Mouse (Mus musculus) heart, adult 8-10 months (tissue): Measurements from ENCODE around the gene Dpp4. TPM values are rescaled to one million over a fixed set of nuclear protein-coding genes. Genes with fewer than 3 reads are reported as not detected.

Experiments
- DNase-seq: peaks from one replicate; pipeline ENCODE4 v3.0.0; 2022; ENCODE audit warnings: low spot score
- total RNA-seq, 4 experiments: library from RNA; stranded (reverse); gene quantifications; 2 replicates each; pipeline ENCODE4 v1.2.4; 2022

Gene Dpp4
- total RNA-seq, 4 experiments from 2014 or later: 2.5 to 7.6 (median 4.0) TPM

DNA sequence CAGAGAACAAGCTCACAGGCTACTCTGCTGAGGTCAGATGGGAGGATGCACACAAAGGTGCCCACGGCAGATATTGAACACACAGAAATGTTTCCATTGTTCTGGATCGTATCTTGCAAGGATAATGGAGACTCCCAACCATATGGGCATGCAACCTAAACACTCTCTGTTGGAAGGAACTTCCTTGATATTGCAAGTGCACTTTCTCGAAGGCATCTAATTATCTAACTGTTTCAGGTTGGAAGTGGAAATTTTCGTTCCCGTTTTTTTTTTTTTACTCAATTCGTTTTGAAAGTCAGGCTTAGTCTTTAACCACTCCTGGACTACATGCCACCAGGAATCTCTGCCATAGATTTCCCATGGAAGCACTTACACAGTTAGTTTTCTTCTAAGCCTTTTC, 51.2 kb downstream of the Dpp4 start:
- no peak for DNase-seq

DNA sequence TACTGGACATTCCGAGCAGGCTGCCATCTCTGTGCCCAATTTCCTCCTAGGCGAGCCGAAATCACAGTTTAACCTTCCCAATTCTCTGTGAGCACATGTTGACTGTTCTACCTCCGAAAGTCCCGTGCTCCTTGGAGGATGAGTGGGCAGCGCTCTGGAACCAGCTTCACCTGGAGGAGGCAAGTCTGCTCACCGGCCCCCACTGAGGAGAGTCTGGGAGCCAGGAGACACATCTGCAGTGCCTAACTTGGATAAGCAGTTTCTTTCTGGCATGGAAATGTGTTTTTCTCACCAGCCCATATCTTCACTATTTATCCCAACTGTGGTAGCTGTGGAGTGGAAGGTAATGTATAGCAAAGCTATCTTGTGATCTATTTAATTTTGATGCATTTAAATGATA, 54.8 kb downstream of the Dpp4 start:
- no peak for DNase-seq

DNA sequence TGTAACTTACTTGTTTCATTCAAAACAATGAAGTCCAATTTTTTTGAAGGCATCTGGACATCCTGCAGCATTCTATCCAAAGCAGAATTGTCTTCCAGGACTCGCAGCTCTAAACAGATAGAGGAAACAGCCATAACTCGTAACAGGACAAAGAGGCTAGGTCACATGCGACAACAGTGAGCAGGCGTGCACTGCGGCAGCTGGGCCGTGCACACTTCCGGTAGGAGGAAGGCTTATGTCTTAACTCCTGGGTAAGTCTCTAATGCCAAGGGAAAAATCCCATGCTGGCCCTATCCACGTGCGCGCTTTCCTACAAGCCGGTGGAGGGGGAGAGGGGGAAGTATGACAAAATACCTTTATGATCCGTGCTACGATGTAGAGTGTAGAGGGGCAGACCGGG, 55.4 kb downstream of the Dpp4 start:
- DNase-seq: no peak

DNA sequence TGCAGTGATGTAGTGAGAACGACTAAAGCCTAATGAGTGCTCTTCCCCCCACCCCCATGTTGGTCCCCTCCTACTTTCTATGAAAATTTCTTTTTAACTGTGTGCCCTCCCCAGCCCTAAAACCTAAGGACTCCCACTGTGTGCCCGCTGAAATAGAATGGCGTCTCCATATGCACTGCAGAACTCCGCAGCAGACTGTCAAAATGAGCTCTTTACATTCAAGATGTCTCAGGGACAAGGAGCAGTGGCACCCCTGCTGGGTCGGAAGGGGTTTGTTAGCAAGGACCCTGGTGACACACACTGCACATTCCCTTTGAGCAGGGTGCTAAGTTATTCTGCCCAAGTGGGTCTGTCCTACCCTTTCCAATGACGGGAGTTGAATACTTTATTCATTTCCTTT, 56.3 kb downstream of the Dpp4 start:
- DNase-seq: no peak

DNA sequence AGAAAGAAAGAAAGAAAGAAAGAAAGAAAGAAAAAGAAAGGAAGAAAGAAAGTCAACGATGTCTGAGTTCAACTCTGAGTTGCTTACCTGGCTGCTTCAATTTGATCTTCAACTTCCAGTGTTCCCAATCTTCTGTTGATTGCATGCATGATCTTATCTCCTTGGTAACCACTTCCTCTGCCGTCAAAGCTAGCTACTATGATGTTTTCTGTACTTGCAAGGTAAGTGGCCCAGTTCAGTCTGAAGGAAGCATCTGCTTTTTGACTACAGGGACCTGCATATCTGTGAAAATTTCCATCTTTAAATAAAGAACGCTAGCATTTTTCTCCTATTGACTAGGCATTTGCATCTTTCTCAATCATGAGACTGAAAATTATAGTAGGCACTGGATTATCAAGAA, 60.0 kb downstream of the Dpp4 start:
- no peak for DNase-seq

DNA sequence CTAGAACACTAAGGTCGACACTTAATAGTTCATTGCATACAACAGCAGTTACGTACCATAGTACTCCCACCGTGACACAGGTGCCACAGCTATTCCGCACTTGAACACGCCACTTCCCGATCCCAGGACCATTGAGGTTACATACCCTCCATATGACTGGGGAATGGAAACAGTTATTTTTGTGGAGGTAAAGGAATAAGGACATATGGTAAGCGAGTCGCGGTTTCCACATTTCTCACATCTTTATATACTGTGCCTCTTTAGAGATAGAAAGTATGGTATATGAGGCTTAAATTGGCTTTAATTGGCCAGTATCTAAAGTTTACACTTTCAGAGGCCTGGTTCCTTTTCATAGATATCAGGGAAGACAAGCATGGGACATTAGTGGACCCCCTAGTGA, 64.3 kb downstream of the Dpp4 start:
- no peak for DNase-seq

DNA sequence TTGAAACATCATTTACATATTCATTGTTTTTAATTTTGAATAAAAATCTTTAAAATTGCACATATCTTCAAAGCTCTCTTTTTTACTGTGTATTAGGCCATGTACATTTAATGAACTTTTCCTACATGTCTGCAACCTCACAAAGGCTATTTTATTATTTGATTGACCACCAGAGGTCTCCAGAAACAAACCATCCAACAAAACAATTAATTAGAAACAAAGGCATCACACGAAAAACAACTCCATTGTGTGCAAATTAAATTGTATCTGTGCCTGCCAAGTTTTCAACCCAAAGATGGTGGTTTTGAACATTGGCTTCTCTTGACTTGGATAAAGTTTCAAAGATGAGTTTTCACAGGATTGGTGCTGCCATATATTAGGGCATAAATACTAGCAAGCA, 65.3 kb downstream of the Dpp4 start:
- peak; percentile 11 for DNase-seq

DNA sequence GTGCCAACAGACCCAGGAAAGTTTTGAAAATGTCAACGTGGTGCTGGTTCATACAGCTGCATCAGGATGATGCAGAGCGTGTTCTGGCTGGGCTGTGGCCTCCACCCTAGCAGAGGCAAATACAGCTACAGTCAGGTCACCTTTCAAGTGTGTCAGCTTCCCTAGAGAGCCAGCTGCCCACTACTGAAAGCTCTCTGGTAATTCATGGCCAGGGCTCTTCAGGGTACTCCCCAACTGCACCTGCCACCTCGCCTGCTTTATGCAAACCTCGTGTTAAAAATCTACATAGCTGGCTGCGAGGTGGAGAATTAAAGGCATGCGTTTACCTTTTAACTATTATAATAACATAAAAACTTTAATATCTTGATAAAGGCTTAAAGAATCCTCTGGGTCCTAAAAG, 67.7 kb downstream of the Dpp4 start:
- DNase-seq: no peak

DNA sequence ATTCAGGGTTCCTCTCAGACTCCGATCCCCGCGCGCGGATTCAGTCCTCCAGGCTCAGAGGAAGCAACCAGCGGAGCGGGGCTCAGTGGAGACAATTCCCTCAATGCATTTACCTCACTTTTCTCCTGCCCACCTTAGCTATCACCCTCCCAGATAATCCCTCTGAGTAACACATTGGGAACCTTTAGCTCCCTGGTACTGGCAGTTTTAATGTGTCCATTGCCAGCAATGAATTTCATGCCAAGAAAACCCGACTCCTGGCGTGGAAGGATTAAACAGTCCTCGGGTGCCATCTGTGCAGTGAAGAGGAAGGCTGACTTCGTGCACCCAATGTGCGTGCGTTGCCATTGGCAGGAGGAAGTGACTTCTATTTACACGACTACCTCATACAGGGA, 70.3 kb downstream of the Dpp4 start:
- DNase-seq: no peak

DNA sequence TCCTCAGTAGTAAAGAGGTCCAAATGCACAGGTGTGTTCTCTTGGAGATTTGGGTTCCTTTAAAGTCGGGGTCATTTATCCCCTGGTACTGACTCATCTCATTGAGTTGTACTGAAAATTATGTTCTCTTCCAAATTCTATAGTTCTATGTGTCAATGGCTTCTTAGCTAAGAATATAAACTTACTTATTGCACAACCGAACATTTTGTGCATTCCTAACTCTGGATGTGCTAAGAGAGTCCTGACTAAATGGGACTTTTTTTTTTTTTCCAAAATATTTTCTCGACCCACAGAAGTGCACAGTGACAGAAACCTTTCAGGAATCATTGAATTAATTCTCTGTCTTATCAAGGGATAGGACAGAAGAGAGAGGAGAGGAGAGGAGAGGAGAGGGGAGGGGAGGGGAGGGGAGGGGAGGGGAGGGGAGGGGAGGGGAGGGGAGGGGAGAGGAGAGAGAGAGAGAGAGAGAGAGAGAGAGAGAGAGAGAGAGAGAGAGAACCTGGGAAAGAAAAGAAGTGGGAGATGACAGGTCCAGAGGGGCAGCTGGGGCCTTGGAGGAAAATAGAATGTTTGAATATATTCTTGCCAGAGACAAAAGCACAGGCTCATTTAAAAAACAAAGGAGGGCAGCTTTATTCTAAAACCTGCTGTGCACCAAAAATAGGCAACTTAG, 70.8 kb downstream of the Dpp4 start:
- no peak for DNase-seq

DNA sequence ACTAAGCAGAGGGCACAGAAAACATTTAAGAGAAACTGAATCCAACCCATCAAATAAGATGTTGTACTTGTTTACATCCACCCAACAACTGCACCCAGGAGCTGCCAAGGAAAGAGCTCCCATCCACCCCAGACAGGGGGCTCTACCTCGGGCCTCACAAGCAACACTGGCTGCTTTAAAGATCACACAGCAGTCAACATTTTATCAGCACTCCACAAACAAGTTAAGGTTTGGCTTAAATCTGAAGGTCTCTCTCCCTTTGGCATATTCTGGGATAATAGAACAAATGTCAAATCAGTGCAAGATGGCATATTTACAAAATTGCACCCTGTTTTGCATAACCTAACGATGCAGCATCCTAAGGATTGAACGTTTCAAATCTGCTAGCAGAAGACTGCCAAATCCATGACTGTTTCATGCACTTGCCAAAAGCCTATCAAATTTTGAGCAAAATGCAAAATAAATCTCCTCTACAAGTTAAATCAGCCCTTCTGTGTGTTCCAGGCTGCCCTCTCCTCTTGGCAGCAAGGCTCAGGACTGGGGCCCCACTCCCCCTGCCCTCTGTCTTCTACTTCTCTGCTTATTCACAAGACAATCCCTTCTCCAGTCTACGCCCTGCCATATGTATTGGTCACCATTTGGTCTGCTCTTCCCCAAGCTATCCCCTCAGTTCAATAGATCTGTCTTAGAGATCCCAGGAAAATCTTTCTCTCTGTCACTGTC, 72.6 kb downstream of the Dpp4 start:
- DNase-seq: no peak

DNA sequence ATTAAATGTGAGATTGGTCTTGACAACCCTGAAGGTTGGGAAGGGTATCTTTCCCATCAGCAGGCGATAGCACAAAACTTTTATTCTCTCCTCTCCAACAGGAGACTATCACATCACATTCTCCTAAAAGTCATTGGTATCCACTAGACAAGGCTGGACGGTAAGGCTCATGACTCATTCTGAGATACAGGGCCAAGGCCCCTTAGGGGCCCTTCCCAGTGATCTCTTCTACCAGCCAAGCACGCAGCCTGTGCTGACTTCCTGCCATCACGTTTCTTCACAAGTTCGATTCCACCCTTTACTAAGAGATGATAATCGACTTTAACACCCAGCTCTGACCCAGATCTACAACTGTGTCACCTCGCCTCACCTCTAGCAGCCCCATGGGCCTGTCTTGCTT, 74.9 kb downstream of the Dpp4 start:
- no peak for DNase-seq

DNA sequence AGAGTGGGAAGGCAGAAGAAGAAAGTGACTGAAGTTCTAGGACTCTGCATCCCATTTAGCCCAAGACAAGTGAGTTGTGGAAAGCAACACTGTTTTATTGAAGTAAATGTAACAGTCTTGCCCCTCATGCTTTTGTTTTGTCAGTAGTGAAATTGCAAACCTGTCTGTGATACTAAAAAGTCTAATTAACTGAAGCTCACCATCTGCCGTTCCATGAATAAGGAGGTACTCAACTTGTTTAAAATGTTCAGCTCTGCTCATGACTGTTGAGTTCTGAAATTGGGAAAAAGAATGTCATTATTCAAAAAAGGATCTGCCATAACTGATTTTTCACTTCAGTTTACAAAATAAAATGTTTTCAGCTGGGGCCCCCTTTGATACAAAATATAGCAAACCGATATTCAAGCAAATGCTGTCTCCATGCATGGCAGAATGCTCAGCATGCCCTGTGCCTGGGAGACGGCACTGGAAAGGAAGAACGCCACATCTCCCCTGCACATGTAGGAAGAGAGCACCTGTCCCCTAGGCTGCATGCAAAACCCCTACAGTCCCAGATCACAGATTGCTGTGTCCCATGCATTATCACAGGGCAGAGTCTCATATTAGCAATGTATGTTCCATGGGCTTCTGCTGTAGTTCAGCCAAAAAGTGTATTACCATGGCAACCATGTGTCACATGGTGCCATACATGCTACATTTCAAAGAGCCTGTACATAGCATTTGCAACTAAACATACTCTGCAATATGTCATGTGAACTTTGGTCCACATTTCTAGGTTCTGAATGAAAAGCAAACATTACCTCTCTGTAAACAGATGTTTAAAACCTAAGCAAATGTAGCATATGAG, 77.4 kb downstream of the Dpp4 start:
- no peak for DNase-seq

DNA sequence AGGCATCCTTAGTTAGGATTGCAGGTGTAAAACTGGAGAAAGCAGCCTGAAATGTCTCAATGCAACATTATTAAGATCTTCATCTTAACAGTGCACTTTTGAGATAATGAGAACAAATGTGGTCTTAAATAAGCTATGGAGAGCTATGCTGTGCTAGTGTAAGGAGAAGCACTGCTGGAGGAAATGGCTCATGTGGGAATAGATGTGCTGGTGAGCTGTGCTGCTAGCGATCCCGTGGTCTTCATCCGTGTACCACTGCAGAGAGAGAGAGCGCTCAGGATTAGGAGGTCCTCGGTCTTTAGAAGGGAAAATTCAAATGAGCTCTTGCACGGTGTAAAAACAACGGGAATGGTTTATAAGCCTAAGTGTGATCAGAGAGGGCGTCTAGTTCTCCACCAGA, 79.6 kb downstream of the Dpp4 start:
- DNase-seq: no peak

DNA sequence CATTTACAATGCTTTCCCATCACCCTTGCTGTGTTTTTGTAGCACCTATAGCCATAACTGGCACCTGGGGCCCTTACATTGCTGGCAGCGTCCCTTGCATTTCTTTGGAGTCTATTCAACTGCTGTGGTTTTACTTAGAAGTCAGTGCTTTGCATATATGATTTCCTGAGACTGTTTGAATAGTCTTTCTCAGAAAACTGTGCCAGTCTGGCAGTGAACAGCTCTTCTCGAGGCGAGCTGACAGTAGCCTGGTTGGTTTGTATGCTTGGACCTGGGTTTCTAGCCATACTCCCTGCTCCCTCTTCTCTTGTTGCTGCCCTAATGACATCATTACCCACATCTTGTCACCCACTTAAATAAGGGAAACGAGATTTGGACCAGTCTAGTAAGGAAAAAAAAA, 80.1 kb downstream of the Dpp4 start:
- DNase-seq: no peak

DNA sequence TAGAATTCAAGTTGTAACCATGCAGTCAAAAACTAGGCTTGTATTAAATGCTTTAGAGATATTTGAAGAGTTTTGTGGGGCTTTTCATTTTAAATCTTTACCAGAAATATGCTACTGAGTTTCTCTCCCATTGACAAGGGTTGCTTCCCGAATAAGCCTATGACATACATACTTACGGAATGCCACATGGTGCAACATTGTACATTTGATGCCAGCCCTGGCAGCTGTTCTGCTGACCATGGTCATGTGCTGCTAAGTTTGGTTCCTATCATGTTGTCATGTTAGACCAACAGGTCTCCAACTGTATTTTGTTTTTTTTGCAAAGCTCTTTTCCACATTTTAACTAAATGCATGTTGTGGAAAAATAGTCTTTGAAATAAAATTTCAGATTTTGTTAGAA, 86.6 kb downstream of the Dpp4 start:
- DNase-seq: peak; percentile 36

DNA sequence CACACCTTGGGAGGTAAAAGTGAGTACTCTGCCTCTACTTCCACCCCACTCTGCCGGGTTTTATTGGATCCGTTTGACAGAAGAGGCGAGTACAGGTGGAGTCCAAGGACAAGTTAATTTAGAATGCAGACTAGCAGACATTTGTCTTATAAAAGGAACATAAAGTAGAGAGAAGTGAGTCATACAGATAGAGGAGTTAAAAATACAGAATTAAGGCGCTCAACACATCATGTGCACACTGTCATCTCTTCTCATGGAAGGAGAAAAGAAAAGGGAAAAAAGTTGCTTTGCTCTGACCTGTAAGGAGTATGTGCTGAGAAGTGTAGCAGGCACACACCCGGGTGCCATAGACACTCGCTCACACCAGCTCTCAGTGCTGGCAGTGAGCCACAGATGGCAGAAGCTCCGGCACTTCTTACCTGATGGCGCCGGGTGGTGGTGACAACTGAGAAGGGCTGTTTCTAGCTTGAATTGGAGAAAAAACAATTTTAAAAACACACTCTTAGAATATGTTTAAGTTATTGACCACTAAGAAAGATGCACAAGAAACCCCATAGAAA, 88.9 kb downstream of the Dpp4 start:
- no peak for DNase-seq

DNA sequence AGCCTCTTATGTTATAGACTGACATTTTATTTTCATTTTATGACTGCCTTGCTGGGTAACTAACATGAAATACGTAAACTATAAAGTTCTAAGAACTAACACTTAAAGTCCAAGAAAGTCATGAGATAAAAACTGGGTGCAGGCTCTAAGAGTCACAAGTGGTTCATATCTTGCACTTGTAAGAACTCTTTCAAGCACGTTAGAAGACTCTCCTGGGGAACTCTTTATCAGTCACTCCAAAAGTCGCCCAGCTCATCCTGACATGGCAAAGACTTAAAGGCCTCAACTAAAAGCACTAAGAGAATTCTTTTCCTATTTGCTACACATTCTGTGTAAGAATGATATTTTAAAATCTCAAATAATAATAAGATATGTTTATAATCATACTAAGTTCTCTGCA, 92.5 kb downstream of the Dpp4 start:
- no peak for DNase-seq

DNA sequence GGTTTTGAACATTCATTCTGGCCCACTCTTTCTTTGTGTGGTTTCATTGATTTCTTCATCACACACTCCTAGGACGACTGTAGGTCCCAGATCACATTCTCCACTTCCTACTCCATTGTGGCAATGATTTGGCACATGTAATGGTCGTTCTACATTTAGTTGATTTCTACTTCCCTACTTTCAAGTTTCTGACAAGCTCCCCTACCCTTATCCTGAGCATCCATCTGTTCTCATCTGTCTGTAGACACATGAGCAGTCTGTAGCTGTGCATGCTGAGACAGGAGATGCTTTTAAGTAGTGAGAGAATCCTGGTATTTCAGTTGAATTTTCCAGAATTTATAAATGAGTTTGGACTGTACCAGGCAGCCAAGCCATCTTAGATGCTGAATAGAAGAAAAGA, 95.1 kb downstream of the Dpp4 start:
- no peak for DNase-seq

DNA sequence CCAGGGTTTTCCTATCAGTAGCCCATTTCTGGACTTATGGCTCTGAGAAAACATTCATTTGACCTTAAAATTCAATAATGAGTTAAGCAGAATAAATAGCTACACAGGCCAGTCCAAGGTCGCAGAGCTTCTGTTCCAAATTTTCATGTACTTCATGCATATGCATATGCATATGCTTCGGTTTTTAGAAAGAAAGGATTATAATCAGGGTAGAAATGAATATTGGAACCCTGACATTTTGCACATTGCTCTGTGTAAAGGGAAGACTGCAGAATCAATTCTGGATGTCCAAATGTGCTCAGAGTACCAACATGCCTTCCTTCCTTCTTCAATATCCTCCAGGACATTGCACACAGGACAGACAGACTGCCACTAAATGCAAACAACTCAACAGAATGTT, 104.6 kb downstream of the Dpp4 start:
- DNase-seq: no peak

DNA sequence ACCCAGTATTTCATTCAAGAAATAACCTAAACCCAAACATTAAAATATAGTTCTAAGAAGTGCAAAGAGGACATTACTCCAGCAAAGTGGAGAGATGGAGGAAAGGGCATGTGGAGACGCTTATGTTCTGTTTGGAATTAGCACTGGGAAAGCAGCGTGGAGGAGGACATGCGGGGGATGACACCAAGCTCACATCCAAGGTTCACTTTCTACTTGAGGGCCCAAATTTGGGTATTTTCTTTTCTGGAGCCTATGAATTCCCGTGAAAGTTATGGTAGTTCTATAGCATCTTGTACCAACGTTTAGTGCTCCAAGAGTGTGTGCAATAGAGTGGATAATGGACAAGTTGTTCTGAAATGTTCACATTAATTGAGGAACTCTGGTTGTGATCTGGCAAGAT, 105.1 kb downstream of the Dpp4 start:
- DNase-seq: no peak

DNA sequence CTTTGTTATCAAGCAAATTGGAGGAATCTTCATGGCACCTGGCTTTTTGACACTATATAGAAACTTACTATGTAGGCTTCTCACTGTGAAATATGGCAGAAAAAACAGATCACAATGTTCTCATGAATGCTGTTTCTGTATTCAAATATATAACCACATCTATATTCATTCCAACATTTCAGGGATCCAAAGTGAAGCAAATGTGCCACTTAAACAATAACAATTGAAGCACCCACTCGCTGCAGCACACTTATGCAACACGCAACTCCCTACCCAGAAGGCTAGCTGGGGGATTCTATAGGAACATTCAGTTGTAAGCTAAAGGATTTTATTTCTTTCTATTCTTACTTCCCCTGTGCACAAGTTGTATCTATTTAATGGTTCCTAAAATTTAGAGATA, 110.3 kb downstream of the Dpp4 start:
- DNase-seq: no peak

DNA sequence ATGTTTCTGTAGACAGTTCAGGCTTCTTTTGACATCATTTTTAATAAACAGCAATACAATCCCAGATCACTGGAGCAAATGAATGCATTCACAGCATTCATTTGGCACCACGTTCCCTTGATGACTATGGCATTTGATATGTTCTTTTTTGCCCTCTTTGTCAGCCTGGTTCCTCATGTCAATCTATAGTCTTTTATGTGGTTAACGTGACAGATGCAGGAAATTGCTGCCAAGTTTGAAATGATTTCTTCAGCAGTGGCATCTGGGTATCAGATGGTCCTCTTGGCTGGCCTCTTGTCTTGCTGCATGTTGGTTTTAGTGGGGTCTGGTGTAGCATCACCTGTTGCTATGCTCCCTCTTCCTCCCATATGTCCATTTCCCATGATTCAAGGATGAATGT, 118.2 kb downstream of the Dpp4 start:
- no peak for DNase-seq
